Mouse (Mus musculus) CH12.LX (cell line): ENCODE measurements around the gene Aldh3b1. TPM values are rescaled to one million over a fixed set of nuclear protein-coding genes. Genes with fewer than 3 reads are reported as not detected.

Experiments used
- DNase-seq: peaks from one replicate; pipeline ENCODE4 v3.0.0-alpha.2; 2013; ENCODE audit errors: extremely low read depth
- H3K27ac ChIP-seq: 2 replicates; pipeline ENCODE4 v1.5.1; 2012; ENCODE audit warnings: low read depth, mild to moderate bottlenecking, control low read depth, moderate library complexity; ENCODE audit not compliant: insufficient read depth
- H3K27me3 ChIP-seq: replicated peaks from 2 replicates; pipeline ENCODE3; 2012; ENCODE audit warnings: inconsistent platforms
- H3K36me3 ChIP-seq, 2 experiments: replicated peaks in 1 of 2; 2 replicates each; pipeline versions ENCODE3 to v1.6.1; 2012; ENCODE audit warnings: inconsistent platforms in 1 of 2, low read length in 1 of 2, mild to moderate bottlenecking in 1 of 2, mixed read lengths in 1 of 2, moderate library complexity in 1 of 2; ENCODE audit not compliant: control insufficient read depth in 1 of 2, insufficient read depth in 1 of 2
- H3K4me1 ChIP-seq, 2 experiments: 2 replicates each; pipeline ENCODE4 v1.6.1; 2012; ENCODE audit warnings: inconsistent platforms in 1 of 2, moderate library complexity in 1 of 2; ENCODE audit not compliant: insufficient read depth in 2 of 2, control insufficient read depth in 1 of 2
- H3K4me2 ChIP-seq: 2 replicates; pipeline ENCODE4 v1.6.1; 2012; ENCODE audit warnings: low read depth, mild to moderate bottlenecking, control low read depth; ENCODE audit not compliant: poor library complexity, insufficient read depth, severe bottlenecking
- H3K4me3 ChIP-seq, 3 experiments: fragments of 150-350 bp in 1 of 3; sonication (generic) in 1 of 3; replicated peaks in 1 of 3; 2 replicates each; pipeline versions ENCODE3 to v1.5.1; 2011 to 2012; ENCODE audit warnings: low read depth in 2 of 3, low read length in 2 of 3, mild to moderate bottlenecking in 2 of 3, moderate library complexity in 2 of 3, control low read depth in 1 of 3, improper control_type of control experiment in 1 of 3, inconsistent platforms in 1 of 3, mixed read lengths in 1 of 3; ENCODE audit not compliant: poor library complexity in 1 of 3
- H3K79me2 ChIP-seq: replicated peaks from 2 replicates; pipeline ENCODE4 v1.6.1; 2012; ENCODE audit warnings: mild to moderate bottlenecking, moderate library complexity; ENCODE audit not compliant: control insufficient read depth, poor library complexity, insufficient read depth, severe bottlenecking; ENCODE audit errors: extremely low read depth
- H3K9ac ChIP-seq: 2 replicates; pipeline ENCODE4 v1.6.1; 2012; ENCODE audit warnings: low read depth, mild to moderate bottlenecking, control low read depth, moderate library complexity; ENCODE audit not compliant: insufficient read depth
- H3K9me3 ChIP-seq: replicated peaks from 2 replicates; pipeline ENCODE3; 2012; ENCODE audit warnings: low read length, inconsistent platforms, mixed read lengths
- CHD1 ChIP-seq: IDR thresholded peaks from 2 replicates; pipeline ENCODE4 v1.6.1; 2012; ENCODE audit warnings: low read depth, low read length, improper control_type of control experiment, inconsistent platforms
- ELF1 ChIP-seq: IDR thresholded peaks from 2 replicates; pipeline ENCODE4 v1.6.1; 2014; ENCODE audit warnings: low read depth, mild to moderate bottlenecking, inconsistent platforms, low read length, improper control_type of control experiment
- HCFC1 ChIP-seq: IDR thresholded peaks from 2 replicates; pipeline ENCODE4 v1.6.1; 2012; ENCODE audit warnings: low read depth, mild to moderate bottlenecking, inconsistent platforms, low read length, improper control_type of control experiment
- IRF4 ChIP-seq: IDR thresholded peaks from 2 replicates; pipeline ENCODE4 v1.6.1; 2014; ENCODE audit warnings: low read depth, mild to moderate bottlenecking, inconsistent platforms, low read length, improper control_type of control experiment
- JUN ChIP-seq: IDR thresholded peaks from 2 replicates; pipeline ENCODE4 v1.6.1; 2011; ENCODE audit warnings: low read depth, mild to moderate bottlenecking, low read length, improper control_type of control experiment, moderate library complexity; ENCODE audit not compliant: insufficient read depth
- JUND ChIP-seq: conservative IDR thresholded peaks from 2 replicates; pipeline ENCODE4 v1.6.1; 2011; ENCODE audit warnings: low read depth, low read length, improper control_type of control experiment
- KAT2A ChIP-seq: IDR thresholded peaks from 2 replicates; pipeline ENCODE4 v1.6.1; 2012; ENCODE audit warnings: low read length, improper control_type of control experiment, inconsistent platforms; ENCODE audit not compliant: insufficient replicate concordance
- MAFK ChIP-seq: IDR thresholded peaks from 2 replicates; pipeline ENCODE4 v1.6.1; 2011; ENCODE audit warnings: low read length, improper control_type of control experiment; ENCODE audit not compliant: insufficient replicate concordance
- MAX ChIP-seq: IDR thresholded peaks from 2 replicates; pipeline ENCODE4 v1.6.1; 2011; ENCODE audit warnings: low read length, improper control_type of control experiment
- MAZ ChIP-seq: IDR thresholded peaks from 2 replicates; pipeline ENCODE4 v1.6.1; 2012; ENCODE audit warnings: low read depth, mild to moderate bottlenecking, inconsistent platforms, low read length, improper control_type of control experiment, moderate library complexity
- MXI1 ChIP-seq: IDR thresholded peaks from 2 replicates; pipeline ENCODE4 v1.6.1; 2011; ENCODE audit warnings: mild to moderate bottlenecking, low read depth, low read length, improper control_type of control experiment
- NELFE ChIP-seq: IDR thresholded peaks from 2 replicates; pipeline ENCODE4 v1.6.1; 2011; ENCODE audit warnings: low read depth, low read length, improper control_type of control experiment
- PAX5 ChIP-seq: IDR thresholded peaks from 2 replicates; pipeline ENCODE4 v1.6.1; 2012; ENCODE audit warnings: low read length, inconsistent platforms, mixed read lengths
- RAD21 ChIP-seq: IDR thresholded peaks from 2 replicates; pipeline ENCODE4 v1.6.1; 2011; ENCODE audit warnings: low read depth, mild to moderate bottlenecking, low read length, improper control_type of control experiment, moderate library complexity
- SMC3 ChIP-seq: IDR thresholded peaks from 2 replicates; pipeline ENCODE4 v1.6.1; 2011; ENCODE audit warnings: low read depth, low read length, improper control_type of control experiment
- USF1 ChIP-seq: IDR thresholded peaks from 2 replicates; pipeline ENCODE4 v1.6.1; 2014; ENCODE audit warnings: low read depth, mild to moderate bottlenecking, inconsistent platforms, low read length, improper control_type of control experiment
- USF2 ChIP-seq: conservative IDR thresholded peaks from 2 replicates; pipeline ENCODE4 v1.6.1; 2011; ENCODE audit warnings: low read depth, low read length, improper control_type of control experiment
- ZKSCAN1 ChIP-seq: IDR thresholded peaks from 2 replicates; pipeline ENCODE4 v1.6.1; 2012; ENCODE audit warnings: low read depth, inconsistent platforms, low read length, improper control_type of control experiment, borderline replicate concordance
- ZMIZ1 ChIP-seq: IDR thresholded peaks from 2 replicates; pipeline ENCODE4 v1.6.1; 2012; ENCODE audit warnings: low read depth, mild to moderate bottlenecking, inconsistent platforms, low read length, improper control_type of control experiment
- ZNF384 ChIP-seq: IDR thresholded peaks from 2 replicates; pipeline ENCODE4 v1.6.1; 2012; ENCODE audit warnings: low read depth, low read length, improper control_type of control experiment, inconsistent platforms
- dilution Hi-C: fragments of 300-500 bp; cut with MboI; formaldehyde crosslinking; loops from 2 replicates; pipeline ENCODE4 v1.14.3; 2020; ENCODE audit warnings: low sequenced_read_pairs; ENCODE audit not compliant: extremely low pct_unique_long_range_greater_than_20kb, extremely low pct_ligation_motif_present
- in situ Hi-C: fragments of 300-500 bp; cut with MboI; formaldehyde crosslinking; loops from 3 replicates; pipeline ENCODE4 v1.14.3; 2019; ENCODE audit warnings: low sequenced_read_pairs, low pct_ligation_motif_present, low pct_unique_long_range_greater_than_20kb, mixed read lengths
- polyA plus RNA-seq: library from polyadenylated mRNA; unstranded; fragments of >175 nt; gene quantifications from 2 replicates; pipeline ENCODE4 v1.2.1, GENCODE M21; 2012; ENCODE audit warnings: low read depth; ENCODE audit not compliant: insufficient read length
- total RNA-seq, 2 experiments: library from RNA; depleted of rRNA; stranded (reverse); fragments of 300-350 nt in 1 of 2; fragments of >200 nt in 1 of 2; gene quantifications; 2 replicates each; pipeline ENCODE4 v1.2.3; 2012 to 2014

The Aldh3b1 gene
- total and polyA plus RNA-seq, 3 experiments, result 5.9 to 8.1 (median 8.1) TPM

DNA sequence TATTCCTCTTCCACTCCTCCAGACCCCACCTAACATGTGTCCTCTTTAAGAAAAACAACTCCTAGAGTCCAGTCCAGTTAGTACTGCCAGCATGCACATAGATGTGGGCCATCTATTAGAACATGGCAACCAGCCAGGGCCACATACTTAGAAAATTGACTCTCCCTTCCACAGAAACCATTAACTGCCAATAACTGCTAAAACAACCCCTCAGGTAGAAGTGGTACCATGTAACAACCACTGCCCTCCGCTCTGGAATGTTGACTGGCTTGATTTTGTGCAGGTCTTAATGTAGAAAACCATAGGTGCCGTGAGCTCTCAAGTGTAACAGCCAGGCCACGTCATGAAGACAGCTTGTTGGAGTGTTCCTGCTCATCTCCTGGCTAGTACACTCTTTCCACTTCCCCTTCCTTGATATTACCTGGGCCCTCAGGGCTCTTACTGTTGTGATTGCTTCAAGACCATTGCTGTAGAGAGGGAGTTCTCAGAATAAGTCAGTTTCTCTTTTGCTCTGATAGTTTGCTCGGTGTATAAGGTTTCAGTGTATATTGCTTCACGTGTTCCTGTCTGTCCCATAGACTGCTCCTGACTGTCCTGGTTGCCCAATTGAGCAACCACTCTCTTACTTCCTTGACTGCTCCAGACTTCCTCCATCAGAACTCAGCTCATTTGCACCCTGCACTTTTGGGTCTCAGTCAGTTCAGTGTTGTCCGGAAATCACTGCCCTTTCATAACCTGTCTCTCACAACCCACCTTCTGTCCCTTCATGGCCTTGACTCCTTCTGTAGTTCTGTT, 49.4 kb downstream of the Aldh3b1 start:
- H3K36me3 ChIP-seq, result peaks cover 7 to 35% of the 10 kb centered on the region in 2 experiments
- no peak overlapping the region for H3K27ac ChIP-seq
- H3K27me3 ChIP-seq, result no peaks in the 10 kb centered on the region
- dilution Hi-C loops, result no loop called here
- in situ Hi-C loops, result no loop called here
- H3K4me3 ChIP-seq, result no peak overlapping the region
- no peak overlapping the region for H3K4me2 ChIP-seq
- H3K9me3 ChIP-seq, result no peaks in the 10 kb centered on the region
- H3K79me2 ChIP-seq, result no peaks in the 10 kb centered on the region
- no peak overlapping the region for H3K9ac ChIP-seq
- H3K4me1 ChIP-seq, result peaks cover 9 to 20% of the 10 kb centered on the region in 2 experiments
- DNase-seq, result no peak
- TF ChIP-seq CHD1, result no peak

DNA sequence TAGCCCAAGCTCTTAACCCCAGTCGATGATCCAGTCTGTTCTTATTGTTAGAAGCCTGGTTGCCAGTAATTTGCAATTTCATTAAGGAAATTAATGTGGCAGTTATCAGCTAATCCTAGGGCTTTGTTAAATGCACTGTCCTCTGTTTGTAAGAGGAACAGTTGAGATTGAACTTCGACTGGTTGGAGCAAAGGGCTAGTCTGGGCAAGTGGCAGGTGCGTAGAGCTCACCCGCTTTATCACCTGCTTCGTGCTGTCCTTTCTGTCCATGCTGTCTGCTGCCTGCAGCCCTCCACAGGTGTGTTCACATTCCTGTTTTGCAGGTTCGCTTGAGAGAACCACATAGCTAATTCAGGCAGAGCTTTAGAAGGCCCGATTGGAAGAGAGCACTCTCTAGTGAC, 54.6 kb downstream of the Aldh3b1 start:
- Histone ChIP-seq H3K79me2 (no peaks in the 10 kb centered on the region), H3K36me3 (peaks cover 5 to 22% of the 10 kb centered on the region in 2 experiments), H3K27me3 (no peaks in the 10 kb centered on the region), H3K4me3 (no peak overlapping the region), H3K9ac (no peak overlapping the region; the same call in 1 of the 2 replicates), H3K4me2 (peak overlapping the region; percentile 34; the same call in 1 of the 2 replicates), H3K27ac (no peak overlapping the region), H3K9me3 (no peaks in the 10 kb centered on the region), H3K4me1 (peaks cover 12 to 19% of the 10 kb centered on the region in 2 experiments)
- dilution Hi-C loops, result no loop called here
- in situ Hi-C loops, result no loop called here
- TF ChIP-seq MAFK (no peak), ZNF384 (no peak), HCFC1 (no peak), ZKSCAN1 (no peak), ELF1 (no peak), USF1 (no peak), ZMIZ1 (no peak), JUND (no peak), RAD21 (no peak), KAT2A (no peak), USF2 (no peak), MXI1 (no peak), SMC3 (no peak), MAZ (no peak), JUN (no peak), PAX5 (no peak), IRF4 (no peak), MAX (no peak), NELFE (no peak)
- no peak for DNase-seq
